Mouse (Mus musculus): ENCODE results near the gene Dkk3.
"Not testable (repeated sequence)": the region's sequence is repeated elsewhere in the genome, so short reads cannot be mapped to it uniquely, and the experiment has no call there.

Gene Dkk3

DNA sequence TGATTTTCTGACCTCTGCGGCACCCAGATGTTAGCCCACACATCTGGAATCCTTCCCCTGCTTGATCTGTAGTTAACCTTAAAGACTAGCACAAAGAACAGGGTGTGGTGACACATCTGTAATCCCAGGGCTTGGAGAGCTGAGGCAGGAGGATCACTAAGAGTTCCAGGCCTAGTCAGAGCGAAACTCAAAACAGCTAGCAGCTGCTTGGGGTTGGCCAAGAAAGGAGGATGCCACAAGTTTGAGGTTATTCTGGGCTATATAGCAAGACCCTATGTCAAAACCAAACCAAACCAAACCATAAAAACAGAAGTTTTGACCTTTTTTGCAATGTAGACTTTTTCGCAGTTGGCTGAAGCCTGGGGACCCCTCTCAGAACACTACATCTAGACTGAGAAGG is 28.2 kb downstream of the Dkk3 start:
- DNase-seq (ENCODE audit: low read depth, low spot score), result no peak

DNA sequence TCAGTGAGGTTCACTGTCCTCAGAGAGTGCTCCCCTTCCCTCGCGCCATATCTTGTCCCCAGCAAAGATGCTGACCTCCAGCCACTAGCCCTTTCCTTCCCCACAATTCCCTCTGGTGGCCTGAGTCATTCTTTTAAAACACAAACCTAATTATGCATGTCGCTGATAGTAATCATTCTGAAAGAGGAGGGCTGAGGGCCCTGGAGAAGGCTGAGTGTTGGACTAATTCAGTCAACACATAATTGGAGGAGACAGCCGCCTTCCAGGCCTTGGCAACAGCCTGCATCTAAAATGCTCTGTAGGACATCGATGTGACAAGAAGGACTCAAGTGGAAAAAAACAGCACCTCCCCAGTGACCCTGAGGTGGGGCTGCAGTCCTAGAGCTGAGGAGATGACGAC is 29.0 kb downstream of the Dkk3 start:
- no peak for DNase-seq (ENCODE audit: low read depth, low spot score)

DNA sequence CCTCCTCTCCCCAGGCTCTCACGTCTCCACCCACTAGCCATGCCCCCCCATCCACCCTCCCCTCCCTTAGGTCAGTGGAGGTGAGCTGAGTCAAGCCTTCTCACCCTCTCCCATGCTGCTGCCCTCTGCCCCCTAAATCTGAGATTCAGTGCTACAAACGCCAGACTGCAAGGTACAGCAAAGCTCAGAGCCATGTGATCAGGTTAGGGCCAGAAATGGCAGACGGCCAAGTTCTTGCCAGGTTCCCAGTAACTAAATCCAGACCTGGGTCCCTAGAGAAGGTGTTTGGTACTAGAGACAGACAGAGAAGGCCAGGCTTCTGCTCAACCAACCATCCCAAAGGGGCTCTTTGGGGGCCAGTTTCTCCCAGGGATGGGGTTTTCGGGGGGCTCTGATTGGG is 30.0 kb downstream of the Dkk3 start:
- DNase-seq (ENCODE audit: low read depth, low spot score), result no peak

DNA sequence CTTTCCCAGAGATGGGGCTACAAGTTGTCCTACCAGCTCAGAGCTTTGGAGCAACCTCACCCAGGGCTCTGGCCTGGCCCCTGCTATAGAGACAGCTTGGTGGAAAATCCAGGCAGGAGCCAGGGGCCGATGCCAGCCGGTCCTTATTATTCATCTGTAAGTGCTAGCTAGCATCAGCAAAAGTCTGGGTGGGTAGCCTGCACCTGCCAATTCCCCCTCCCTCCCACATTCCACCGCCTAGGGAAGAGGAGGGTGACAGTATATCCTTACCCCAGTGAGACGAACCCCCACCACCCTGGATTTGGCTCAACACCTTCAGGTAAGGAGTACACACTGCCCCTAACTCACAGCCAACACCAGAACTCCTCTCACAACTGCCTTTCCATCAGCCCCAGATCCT is 30.9 kb downstream of the Dkk3 start:
- no peak for DNase-seq (ENCODE audit: low read depth, low spot score)

DNA sequence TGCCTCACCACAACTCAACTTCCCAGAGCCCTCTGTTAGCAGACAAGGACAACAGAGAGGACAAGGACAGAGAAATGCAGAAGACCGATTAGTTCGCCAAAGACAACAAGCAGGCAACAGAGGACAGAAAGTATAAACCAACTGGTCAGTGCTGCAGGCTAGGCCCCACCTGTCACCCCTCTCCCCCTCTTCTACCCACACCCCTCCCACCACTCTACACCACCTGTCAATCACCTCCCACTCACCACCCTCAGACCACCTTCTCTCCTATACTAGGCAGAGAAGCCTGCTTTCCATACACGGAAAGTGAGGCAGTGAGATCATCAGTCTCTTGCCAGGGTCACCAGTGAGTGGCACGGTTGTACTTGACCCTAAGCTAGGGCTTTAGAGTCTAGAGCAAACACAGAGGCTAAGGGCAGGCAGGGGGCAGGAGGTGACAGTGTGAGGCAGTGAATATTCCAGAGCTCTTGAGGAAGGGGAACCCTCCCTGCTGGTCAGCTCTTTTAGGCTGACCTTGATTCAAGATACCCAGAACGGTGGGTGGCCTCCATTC is 31.7 kb downstream of the Dkk3 start:
- DNase-seq (ENCODE audit: low read depth, low spot score), result no peak

DNA sequence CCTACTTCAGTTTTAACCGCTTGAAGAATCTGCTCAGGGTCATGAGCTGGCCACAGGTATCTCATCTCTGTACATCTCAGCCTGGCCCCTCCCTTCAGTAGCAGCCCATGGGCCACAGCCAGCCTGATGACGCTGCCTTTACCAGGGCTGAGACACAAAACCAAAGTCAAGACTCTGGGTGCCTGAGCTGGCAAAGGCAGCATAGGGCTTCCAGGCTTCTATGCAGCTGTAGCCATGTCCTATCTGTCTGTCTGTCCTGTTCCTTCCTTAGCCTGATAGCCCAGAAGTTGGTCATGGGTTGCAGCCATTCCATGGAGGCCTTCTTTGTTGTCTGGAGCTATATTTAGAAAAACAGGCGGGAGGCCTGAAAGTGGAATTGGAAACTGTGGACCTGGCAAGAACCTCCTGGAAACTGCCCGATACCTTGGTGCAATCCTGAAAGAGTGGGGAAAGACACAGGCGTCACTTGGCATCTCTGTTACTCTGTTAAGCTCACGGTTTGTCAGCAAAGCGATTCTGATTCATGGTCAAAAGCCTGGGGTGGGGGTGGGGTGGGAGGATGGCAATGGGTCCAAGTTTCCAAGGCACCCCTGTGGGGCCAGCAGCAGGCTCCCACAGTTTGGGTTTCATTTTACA is 33.1 kb downstream of the Dkk3 start:
- DNase-seq (ENCODE audit: low read depth, low spot score), result no peak

DNA sequence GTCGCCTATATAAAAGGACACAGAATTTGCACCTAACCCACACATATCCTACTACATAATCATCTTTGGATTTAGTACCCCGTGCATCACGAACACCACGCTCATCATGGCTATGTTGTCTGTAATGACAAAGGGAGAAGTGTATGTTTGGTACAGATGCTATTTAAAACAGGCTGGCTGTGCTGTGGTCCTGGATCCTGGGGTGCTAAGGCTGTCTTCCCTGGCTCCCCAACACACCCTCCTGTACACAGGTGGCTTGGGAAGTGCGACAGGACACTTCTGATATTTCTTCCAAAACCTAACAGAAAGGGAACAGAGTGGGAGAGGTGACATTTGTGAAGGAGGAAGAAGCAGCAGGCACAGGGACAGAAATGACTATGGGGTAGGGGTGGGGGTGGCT is 35.2 kb downstream of the Dkk3 start:
- DNase-seq (ENCODE audit: low read depth, low spot score), result no peak

DNA sequence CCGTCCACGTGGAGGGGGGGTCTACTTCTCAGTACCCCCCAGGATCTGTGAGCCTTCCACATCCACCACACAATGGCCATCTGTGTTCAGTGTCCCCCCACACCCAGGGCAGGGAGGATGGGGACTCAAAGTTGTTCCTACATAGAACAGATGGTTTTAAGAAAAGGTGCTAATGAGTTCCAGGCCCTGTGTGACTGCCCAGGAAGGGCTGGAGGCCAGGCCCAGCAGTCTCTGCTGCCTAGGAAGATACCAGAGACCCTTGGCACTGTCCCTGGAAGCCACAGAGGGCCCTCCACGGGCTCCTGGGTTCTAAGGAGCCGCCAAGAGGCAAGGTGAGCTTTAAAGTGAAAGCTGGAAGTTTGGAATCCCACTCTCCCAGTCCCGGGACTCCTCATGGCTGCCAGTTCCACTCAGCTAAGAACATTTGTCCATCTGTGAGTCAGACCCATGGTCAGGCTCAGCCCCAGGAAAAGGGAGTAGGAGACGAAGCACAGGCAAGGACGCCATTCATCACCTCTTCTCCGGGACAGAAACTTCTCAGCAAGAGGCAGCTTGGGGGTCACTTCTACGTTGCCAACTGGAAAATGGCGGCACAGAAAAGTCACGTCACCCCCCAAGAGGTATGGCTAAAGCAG is 36.9 kb downstream of the Dkk3 start:
- no peak for DNase-seq (ENCODE audit: low read depth, low spot score)

DNA sequence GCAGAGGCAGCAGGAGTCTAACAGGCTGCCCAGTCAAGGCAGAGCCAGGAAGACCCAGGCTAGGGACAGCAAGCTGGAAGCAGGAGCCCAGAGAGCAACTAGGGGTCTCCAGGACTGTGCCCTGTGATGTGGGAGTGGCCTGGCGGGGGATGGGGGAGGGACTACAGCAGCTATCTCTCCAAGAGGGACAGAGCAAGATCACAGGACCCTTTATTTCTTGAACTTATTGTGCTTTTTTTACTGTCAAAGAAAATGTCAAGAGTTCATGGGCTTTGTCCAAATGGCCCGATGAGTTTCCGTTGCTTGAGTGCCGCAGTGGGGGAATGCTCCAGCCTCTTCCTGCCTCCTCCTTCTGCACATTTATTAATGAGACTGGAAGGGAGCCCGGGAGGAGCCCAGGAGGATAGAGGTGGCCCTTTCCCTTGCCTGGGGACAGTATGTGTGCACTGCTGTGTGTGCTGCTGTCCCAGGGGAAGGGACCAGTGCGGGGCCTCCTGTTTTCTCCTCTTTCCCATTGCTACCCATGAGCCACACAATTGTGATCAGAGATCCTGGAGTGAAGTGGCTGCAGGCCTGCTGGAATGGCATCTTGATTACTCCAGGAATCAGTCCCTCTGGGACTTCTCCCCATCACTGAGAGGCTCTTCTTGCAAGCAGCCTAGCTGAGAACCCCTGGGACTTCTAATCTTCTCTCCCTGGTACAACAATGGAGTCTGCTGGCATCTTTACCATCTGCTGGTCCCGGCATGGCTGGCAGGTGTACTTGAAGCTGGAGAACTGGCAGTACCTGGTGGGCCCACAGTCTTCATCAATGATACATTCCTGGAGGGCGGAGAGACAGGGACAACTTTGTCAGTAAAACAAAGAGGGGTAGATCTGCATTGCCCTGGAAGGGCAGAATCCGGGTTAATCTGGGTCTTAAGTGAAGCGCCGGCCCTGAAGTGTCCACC is 37.7 kb downstream of the Dkk3 start:
- no peak for DNase-seq (ENCODE audit: low read depth, low spot score)

DNA sequence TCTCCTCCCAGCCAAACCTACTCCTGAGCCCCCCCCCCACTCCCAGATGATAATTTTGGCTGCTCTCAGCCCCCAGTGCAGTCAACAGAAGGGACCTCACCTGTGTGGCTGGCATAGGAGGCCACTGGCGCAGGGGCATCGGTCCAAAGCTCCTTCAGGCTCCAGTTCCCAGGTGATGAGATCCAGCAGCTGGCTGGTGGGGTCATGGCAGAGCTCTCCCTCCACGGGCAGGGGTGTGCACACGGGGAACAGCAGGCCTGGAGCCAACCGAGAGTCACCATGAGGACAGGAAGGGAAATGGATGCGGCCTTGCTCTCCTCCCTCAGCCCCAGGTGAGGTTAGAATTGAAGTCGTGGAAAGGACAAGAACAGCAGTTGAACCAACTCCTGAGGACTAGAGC is 39.6 kb downstream of the Dkk3 start:
- DNase-seq (ENCODE audit: low read depth, low spot score), result no peak

DNA sequence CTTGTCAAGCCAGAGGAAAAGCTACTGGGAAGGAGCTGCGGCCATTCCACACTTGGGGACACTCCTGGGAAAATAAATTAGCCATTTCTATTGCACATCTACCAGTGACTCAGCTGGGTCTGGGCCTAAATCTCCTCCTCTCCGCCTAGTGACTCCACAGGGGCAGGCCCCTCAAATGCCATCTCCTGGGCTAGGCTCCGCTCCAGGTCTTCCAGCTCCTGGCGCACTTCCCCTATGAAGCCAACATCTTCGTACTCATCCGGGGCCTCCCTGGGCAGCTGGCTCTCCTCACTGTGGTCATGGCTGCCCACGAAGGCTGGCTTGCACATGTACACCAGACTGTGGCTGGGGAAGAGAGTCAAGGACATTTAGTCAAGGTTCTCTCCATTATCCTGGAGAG is 40.8 kb downstream of the Dkk3 start:
- no peak for DNase-seq (ENCODE audit: low read depth, low spot score)

DNA sequence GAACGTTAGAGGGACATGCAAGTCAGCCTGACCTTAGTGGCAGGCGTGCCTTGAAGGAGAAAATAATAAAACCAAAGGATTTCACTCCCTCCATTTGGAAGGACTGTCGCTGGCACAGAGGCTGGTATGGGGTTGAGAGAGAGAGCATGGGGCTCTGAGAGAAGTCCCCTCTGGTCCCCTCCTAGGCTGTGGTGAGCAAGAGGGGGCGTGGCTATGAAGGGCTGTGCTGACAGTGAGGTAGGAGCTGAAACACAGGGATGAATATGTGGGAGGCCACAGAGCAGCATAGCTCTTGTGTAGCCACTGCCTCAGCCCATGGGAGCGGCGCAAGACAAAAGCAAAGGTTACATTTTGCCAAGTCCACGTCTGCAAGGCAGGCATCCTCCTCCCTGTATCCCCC is 41.4 kb downstream of the Dkk3 start:
- no peak for DNase-seq (ENCODE audit: low read depth, low spot score)

DNA sequence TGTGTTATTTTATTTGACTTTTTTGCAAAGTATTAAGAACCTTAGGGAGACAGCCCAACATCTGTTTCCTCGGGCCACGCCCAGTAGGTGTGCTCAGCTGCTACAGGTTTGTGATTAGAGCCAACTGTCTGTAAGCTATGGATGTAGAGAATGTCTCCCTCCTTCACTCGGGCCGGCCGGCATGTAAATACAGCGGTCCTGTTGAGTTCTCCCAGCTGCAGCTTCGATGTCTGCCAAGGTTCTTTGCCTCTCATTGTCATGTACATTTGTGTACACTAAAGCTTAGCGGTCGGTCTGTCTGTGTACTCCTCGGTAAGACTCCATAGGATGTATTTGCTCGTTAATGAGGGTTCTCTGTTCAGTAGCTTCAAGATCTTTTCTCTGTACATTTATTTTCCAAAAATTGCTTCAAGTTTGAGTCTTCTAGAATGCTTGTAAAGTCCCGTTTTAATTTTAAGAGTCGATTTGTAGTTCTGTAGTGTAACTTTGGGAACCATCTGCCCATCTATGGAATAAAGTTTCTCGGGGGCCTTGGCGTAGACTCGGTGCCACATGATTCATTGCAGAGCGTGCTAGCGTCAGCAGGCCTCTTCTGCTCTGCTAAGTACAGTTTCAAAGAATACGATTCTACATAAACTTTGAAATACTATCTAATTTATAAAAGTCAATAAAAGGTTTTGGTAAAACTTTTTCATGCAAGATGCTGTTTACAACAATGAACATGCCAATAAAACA is 48.1 kb downstream of the Dkk3 start:
- DNase-seq (ENCODE audit: low read depth, low spot score), result no peak

DNA sequence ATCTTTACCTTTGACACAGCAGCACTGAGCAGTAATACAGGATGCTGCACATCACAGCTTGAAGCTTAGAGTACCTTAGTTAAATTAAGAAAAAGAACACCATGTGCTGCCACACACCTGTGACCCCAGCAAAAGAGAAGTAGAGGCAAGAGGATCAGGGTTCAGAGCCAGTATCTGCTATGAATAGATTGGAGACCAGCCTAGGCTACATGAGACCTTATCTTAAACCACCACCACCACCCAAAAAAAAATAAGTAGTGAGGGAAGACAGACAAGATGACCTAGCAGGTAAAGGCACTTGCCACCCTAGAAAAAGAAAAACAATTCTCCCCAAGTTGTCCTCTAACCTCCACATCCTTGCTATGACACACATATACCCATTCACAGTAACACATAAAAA is 50.1 kb downstream of the Dkk3 start:
- no peak for DNase-seq (ENCODE audit: low read depth, low spot score)

DNA sequence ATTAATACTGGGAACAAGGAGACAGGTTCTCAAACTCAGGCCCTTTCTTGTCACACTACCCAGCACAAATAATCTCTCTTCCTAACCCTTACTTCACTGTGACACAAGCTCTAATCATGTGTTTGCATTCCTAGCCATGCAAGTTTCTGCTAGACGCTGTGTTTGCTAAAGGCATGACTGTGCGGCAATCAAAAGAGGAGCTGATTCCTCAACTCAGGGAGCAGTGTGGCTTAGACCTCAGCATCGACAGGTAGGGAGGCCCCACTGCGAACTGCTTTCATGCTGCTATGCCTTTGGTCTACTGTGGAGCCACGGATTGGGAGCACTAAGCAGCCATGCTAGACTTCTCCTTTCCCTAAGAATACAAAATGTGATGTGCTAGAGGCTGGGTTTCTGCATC is 55.0 kb downstream of the Dkk3 start:
- DNase-seq (ENCODE audit: low read depth, low spot score), result no peak

DNA sequence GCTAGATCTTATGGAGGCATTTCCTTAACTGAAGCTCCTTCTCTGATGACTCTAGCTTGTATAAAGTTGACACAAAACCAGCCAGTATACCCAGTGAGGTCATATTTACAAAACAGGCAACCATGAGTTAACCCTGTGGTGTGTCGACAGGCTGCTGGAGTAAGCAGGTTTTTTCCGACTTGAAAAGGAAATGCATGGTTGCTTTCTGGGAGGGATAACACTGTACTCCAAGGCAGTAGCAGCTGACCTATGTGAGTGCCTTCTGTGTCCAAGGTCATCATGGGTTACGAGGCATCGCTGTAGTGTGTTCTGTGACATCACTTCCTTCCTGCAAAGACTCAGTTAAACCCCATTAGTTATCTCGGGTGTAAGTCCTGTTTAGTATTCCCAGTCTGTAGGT is 55.9 kb downstream of the Dkk3 start:
- DNase-seq (ENCODE audit: low read depth, low spot score), result no peak

DNA sequence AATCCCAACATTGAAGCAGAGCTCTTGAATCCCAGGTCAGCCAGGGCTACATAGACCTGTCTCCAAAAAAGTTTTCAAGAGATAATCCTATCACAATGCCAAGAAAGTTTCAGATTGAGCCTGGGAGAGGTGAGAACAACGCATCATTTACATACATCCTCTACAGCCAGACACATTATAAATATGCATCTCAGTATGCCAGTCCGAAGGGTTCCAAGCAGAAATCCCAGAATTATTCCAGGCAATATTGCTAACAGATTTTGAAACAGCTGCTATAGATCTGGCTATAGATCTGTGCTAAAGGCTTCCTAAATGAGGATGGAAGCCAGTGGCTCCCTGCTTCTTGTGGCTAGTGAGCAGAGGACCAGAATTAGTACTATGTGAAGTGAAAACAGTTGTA is 58.0 kb downstream of the Dkk3 start:
- DNase-seq (ENCODE audit: low read depth, low spot score), result no peak

DNA sequence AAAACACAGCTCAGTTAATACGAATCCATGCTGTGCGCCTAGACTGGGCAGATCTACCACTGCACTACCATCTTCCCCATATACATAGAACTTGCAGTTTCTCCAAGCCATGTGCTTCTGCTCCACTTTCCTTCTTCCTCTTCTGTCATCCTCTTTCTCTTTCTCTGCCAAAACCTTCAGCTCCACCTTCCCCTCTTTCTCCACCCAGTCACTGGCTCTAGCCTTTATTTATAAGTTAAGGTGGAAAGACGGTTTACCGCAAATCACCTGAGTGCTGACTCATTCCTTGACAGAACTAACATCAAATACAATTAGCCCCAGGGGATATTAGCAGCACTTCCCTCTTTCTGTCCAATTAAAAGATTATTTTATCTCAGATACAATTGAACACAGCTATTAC is 63.9 kb downstream of the Dkk3 start:
- DNase-seq (ENCODE audit: low read depth, low spot score), result not testable (repeated sequence)

DNA sequence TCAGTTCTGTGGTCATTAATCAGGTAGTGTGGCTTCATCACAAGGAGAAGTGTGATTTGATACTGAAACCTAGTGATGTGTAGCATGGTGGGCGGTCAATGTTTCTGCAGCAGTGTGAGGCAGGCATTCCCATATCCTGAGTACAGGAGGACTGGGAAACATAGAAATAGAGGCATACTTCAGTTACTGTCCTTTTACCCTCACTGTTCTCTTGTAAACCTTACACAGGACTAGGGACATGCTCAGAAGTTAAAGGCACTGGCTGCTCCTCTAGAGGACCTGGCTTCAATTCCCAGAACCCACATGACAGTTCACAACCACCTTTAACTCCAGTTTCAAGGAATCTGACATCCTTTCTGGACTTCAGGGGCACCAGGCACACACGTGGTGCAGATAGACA is 72.7 kb downstream of the Dkk3 start:
- no peak for DNase-seq (ENCODE audit: low read depth, low spot score)

DNA sequence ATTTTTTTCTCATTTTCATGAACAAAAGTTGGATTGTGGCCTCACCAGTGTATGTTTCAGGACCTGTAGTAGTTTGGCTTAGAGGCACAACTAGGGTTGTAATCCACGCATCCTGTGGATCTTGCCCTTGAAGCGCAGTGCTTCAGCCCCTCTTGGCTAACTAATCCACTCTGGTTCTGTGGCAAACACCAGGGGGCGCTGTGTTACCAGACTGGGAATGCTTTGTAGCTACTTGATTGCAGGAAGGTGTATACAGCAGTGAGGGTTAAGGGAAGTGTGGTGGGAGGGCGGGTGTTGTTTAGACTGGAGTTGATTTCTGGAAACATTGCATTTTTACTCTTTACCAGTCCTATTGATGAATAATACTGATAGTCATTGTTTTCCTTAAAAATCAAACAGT is 73.8 kb downstream of the Dkk3 start:
- DNase-seq (ENCODE audit: low read depth, low spot score), result peak; percentile 73

DNA sequence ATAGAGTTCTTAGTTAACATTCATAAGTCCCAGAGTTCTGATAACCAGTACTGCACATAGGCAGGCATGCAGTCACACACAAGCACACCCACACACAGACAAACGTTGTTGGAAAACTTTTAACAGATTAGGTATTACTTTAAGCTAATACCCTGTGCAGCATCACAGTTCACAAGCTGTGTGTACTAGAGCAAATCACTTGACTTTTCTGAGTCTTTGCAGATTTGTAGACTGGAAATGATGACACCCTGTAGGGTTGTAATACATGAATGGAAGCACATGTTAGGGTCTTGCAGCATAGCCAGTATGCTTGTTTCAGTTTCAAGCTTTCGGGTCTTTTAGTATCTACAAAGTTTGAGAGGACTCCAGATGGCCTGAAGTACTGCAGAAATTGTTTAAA is 74.6 kb downstream of the Dkk3 start:
- DNase-seq (ENCODE audit: low read depth, low spot score), result no peak

DNA sequence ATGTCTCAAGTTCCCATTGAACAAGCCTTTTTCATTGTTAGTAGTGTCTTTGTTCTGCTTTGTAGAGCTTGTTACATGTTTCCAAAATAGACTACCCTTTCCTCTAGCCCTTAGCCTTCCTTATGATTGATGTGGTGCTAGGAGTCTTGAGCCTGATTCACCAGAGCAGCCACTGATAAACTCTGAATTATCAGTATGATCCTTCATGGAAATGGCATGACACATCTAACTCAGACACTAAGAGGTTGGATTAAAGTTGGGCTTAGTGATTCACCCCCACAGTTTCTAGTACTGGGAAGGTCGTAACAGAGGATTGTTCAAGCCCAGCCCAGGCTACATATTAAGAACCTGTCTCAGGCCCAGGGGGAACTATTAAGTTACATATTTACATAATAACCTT is 76.2 kb downstream of the Dkk3 start:
- DNase-seq (ENCODE audit: low read depth, low spot score), result no peak
